Mouse (Mus musculus) stomach, embryonic 14.5 days (tissue): Measurements from ENCODE around the gene Fam222a. TPM values are rescaled to one million over a fixed set of nuclear protein-coding genes. Genes with fewer than 3 reads are reported as not detected.
A peak's percentile ranks its signal among the peaks of the same experiment; 100 is the strongest.

Experiments used
- ATAC-seq: fragments of 200-750 bp; cut with Nextera tagmentation; 2 replicates; pipeline ENCODE4 v1.8.0; 2017; ENCODE audit warnings: low read depth, moderate TSS enrichment; ENCODE audit not compliant: insufficient number of reproducible peaks, insufficient read depth, low FRiP score
- H3K27ac ChIP-seq: fragments of 300-500 bp; sonication (generic); 2 replicates; pipeline ENCODE4 v1.5.1; 2014; ENCODE audit warnings: mild to moderate bottlenecking, low read length, moderate library complexity, mixed read lengths
- H3K27me3 ChIP-seq: fragments of 300-500 bp; sonication (generic); 2 replicates; pipeline ENCODE4 v1.6.1; 2014; ENCODE audit warnings: low read length, control low read depth, mixed read lengths; ENCODE audit not compliant: control insufficient read depth, insufficient read depth
- H3K36me3 ChIP-seq: fragments of 300-500 bp; sonication (generic); 2 replicates; pipeline ENCODE4 v1.6.1; 2014; ENCODE audit warnings: mild to moderate bottlenecking, control low read depth, low read length, moderate library complexity, mixed read lengths; ENCODE audit not compliant: control insufficient read depth, insufficient read depth
- H3K4me1 ChIP-seq: fragments of 300-500 bp; sonication (generic); 2 replicates; pipeline ENCODE4 v1.6.1; 2014; ENCODE audit warnings: low read length, control low read depth, mixed read lengths; ENCODE audit not compliant: control insufficient read depth, insufficient read depth
- H3K4me2 ChIP-seq: fragments of 300-500 bp; sonication (generic); replicated peaks from 2 replicates; pipeline ENCODE4 v1.6.1; 2014; ENCODE audit warnings: low read depth, low read length, control low read depth
- H3K4me3 ChIP-seq: fragments of 300-500 bp; sonication (generic); 2 replicates; pipeline ENCODE4 v1.5.1; 2014; ENCODE audit warnings: low read depth, low read length, control low read depth
- H3K9ac ChIP-seq: fragments of 300-500 bp; sonication (generic); replicated peaks from 2 replicates; pipeline ENCODE4 v1.6.1; 2014; ENCODE audit warnings: low read depth, mild to moderate bottlenecking, control low read depth, low read length, moderate library complexity, mixed read lengths
- H3K9me3 ChIP-seq: fragments of 300-500 bp; sonication (generic); 2 replicates; pipeline ENCODE4 v1.6.1; 2016; ENCODE audit warnings: low read depth, low read length, control low read depth; ENCODE audit not compliant: control insufficient read depth
- WGBS: fragments of 180-500 bp; shearing (Covaris S2); extraction: QIAGEN DNeasy Blood & Tissue Kit; methylation state at CpG from one replicate; pipeline ENCODE4 v1.1.7; 2014; 5-methylcytosine and 5-hydroxymethylcytosine counted together
- polyA plus RNA-seq: library from polyadenylated mRNA; unstranded; fragments of >200 nt; fragmentation: Nextera tagmentation; extraction: Ambion mirVana; gene quantifications from 2 replicates; pipeline ENCODE4 v1.2.1, GENCODE M21; 2014

Gene Fam222a
- polyA plus RNA-seq, 1 experiment from 2014 or later, result 2.9 TPM

GRCm38 (mm10) chr5:114541656-114542445 lies 26.0 kb upstream of the Fam222a start:
- no peaks in the 10 kb centered on the region for H3K36me3 ChIP-seq
- H3K4me3 ChIP-seq, result no peak overlapping the region
- H3K4me2 ChIP-seq, result no peak overlapping the region
- no peak overlapping the region for H3K9ac ChIP-seq
- peaks cover 13% of the 10 kb centered on the region; the same call in 1 of the 2 replicates for H3K4me1 ChIP-seq
- no peaks in the 10 kb centered on the region for H3K27me3 ChIP-seq
- no peaks in the 10 kb centered on the region for H3K9me3 ChIP-seq
- no peak for ATAC-seq
- no peak overlapping the region for H3K27ac ChIP-seq
- WGBS, result 48% methylated on average over 15 of the region's 15 CpGs

GRCm38 (mm10) chr5:114543656-114544055 lies 24.2 kb upstream of the Fam222a start:
- H3K4me2 ChIP-seq, result no peak overlapping the region
- H3K36me3 ChIP-seq, result no peaks in the 10 kb centered on the region
- no peaks in the 10 kb centered on the region for H3K27me3 ChIP-seq
- no peak overlapping the region for H3K9ac ChIP-seq
- ATAC-seq, result no peak
- no peak overlapping the region for H3K4me3 ChIP-seq
- H3K4me1 ChIP-seq, result peaks cover 3% of the 10 kb centered on the region; the same call in 1 of the 2 replicates
- H3K9me3 ChIP-seq, result no peaks in the 10 kb centered on the region
- WGBS, result 87% methylated on average over 6 of the region's 6 CpGs
- no peak overlapping the region for H3K27ac ChIP-seq

- H3K9me3 ChIP-seq, result no peaks in the 10 kb centered on the region
- 87% methylated on average over 4 of the region's 4 CpGs for WGBS
- no peaks in the 10 kb centered on the region for H3K27me3 ChIP-seq
- no peak overlapping the region for H3K27ac ChIP-seq
- H3K36me3 ChIP-seq, result no peaks in the 10 kb centered on the region
- no peak overlapping the region for H3K4me3 ChIP-seq
- no peak for ATAC-seq
- no peaks in the 10 kb centered on the region for H3K4me1 ChIP-seq
- H3K9ac ChIP-seq, result no peak overlapping the region
- no peak overlapping the region for H3K4me2 ChIP-seq
These were observed 23.6 kb upstream of the Fam222a start for GRCm38 (mm10) chr5:114544205-114544604.

DNA sequence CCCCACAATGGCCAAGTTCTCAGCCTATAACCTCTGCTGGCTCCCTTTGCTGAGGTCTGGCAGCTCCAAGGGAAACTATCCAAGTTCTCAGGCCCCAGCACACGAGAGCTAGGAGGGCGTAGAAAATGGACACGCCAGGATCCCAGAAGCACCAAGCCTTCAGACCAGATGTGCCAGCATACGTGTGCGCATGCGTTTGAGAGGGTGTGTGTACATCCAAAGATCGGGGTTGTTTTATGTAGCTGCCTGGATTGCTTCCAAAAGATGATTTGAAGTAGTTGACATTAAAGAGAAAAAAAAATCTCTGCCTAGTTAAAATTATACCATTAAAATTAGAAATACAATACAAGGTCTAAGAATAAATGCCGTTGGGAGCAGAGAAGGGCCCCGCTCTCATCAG lies 22.7 kb upstream of the Fam222a start:
- H3K36me3 ChIP-seq, result no peaks in the 10 kb centered on the region
- 50% methylated on average over 9 of the region's 9 CpGs for WGBS
- H3K9ac ChIP-seq, result no peak overlapping the region
- 0 out of 2 replicates have a peak, but pooled peaks cover under 1% of the 10 kb centered on the region for H3K4me1 ChIP-seq
- H3K27me3 ChIP-seq, result no peaks in the 10 kb centered on the region
- H3K4me3 ChIP-seq, result no peak overlapping the region
- H3K27ac ChIP-seq, result no peak overlapping the region
- H3K4me2 ChIP-seq, result no peak overlapping the region
- no peaks in the 10 kb centered on the region for H3K9me3 ChIP-seq
- no peak for ATAC-seq

GRCm38 (mm10) chr5:114548976-114549375 lies 18.8 kb upstream of the Fam222a start:
- H3K27ac ChIP-seq, result no peak overlapping the region
- WGBS, result 94% methylated on average over 10 of the region's 10 CpGs
- ATAC-seq, result no peak

DNA sequence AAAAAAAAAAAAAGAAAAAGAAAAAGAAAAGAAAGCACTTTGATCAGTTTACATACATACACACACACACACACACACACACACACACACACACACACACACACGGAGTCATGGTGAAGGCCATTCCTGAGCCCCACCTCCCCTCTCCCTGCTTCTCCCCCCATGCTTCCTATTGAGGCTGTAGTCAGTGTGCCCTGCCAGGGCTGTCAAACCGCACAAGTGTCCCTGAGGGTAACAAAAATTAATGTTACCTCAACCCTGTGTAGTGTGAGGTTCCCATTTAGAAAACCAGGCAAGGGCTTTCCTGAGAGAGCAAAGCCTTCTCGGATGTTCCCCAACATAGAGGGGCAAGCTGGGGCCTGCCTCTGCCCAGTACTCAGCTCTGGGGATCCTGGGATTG lies 18.0 kb upstream of the Fam222a start:
- WGBS, result 48% methylated on average over 3 of the region's 3 CpGs
- ATAC-seq, result no peak

More at GRCm38 (mm10) chr5:114548976-114549375, 18.8 kb upstream of the Fam222a start:
- H3K4me1 ChIP-seq, result peaks cover 10% of the 10 kb centered on the region
- no peak overlapping the region for H3K4me2 ChIP-seq
- H3K27me3 ChIP-seq, result no peaks in the 10 kb centered on the region
- no peak overlapping the region for H3K9ac ChIP-seq
- H3K36me3 ChIP-seq, result no peaks in the 10 kb centered on the region
- H3K9me3 ChIP-seq, result no peaks in the 10 kb centered on the region
- H3K4me3 ChIP-seq, result no peak overlapping the region

DNA sequence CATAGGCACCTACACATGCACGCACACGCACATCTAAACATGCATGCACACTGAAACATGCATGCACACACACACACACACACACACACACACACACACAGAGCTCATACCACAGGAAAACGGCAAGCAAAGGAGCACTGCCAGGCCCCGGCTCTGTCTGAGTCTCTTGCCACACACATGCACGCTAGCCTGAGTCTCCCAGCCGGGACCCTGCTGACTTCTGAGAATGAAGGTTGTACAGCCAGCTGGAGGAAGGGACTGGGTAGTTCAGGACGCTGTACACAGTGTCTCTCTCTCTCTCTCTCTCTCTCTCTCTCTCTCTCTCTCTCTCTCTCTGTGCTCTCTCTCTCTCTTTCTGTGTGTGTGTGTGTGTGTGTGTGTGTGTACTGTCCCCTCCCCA lies 17.4 kb upstream of the Fam222a start:
- 0 out of 2 replicates have a peak, but pooled peaks cover 3% of the 10 kb centered on the region for H3K9me3 ChIP-seq
- no peak overlapping the region for H3K4me2 ChIP-seq
- H3K4me1 ChIP-seq, result peaks cover 10% of the 10 kb centered on the region
- H3K9ac ChIP-seq, result no peak overlapping the region
- no peaks in the 10 kb centered on the region for H3K36me3 ChIP-seq
- 37% methylated on average over 7 of the region's 7 CpGs for WGBS
- no peak overlapping the region for H3K4me3 ChIP-seq
- no peaks in the 10 kb centered on the region for H3K27me3 ChIP-seq
- ATAC-seq, result 0 out of 2 replicates have a peak, but pooled peaks have one; percentile 36
- H3K27ac ChIP-seq, result 0 out of 2 replicates have a peak overlapping the region, but pooled peaks have one; percentile 41

More for the DNA sequence above, 18.0 kb upstream of the Fam222a start:
- Histone ChIP-seq H3K4me2 (no peak overlapping the region), H3K27ac (no peak overlapping the region), H3K36me3 (no peaks in the 10 kb centered on the region), H3K4me3 (no peak overlapping the region), H3K9me3 (no peaks in the 10 kb centered on the region), H3K27me3 (no peaks in the 10 kb centered on the region), H3K4me1 (peaks cover 10% of the 10 kb centered on the region), H3K9ac (no peak overlapping the region)

DNA sequence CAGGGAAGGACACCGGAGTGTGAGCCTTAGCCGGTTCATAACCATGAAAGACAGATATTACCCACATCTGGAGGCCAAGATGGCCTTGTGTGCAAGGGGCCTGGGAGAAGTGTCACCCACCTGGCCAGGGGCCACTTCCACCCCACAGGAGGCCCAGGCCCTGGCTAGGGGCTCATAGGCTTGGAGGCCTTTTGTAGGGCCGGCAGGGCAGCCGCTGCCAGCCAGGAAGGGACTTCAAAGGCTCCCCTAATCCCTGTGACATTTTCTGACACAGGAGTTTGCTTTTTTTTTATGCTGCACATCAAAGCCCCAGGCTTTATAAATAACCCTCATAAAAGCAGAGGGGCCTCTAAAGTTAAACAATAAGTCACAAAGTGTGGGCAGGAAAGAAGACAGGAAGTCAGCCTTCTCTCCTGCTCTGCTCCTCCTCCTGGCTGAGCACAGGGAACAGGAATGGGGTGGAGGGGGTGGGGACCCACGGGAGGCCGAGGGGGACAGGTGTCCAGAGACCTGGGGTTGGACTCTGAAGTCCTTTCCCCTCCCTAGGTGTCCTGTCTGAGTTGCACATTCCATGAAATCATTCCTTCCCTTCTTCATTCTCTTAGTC lies 16.8 kb upstream of the Fam222a start:
- Histone ChIP-seq H3K9ac (no peak overlapping the region), H3K36me3 (no peaks in the 10 kb centered on the region), H3K27me3 (no peaks in the 10 kb centered on the region), H3K9me3 (0 out of 2 replicates have a peak, but pooled peaks cover 3% of the 10 kb centered on the region), H3K4me2 (0 out of 2 replicates have a peak overlapping the region, but pooled peaks have one; percentile 6), H3K4me3 (no peak overlapping the region), H3K27ac (0 out of 2 replicates have a peak overlapping the region, but pooled peaks have one; percentile 41), H3K4me1 (peaks cover 10% of the 10 kb centered on the region)
- 11% methylated on average over 6 of the region's 6 CpGs for WGBS
- no peak for ATAC-seq
